Mouse (Mus musculus): Measurements from ENCODE around the gene Golph3l.

DNA sequence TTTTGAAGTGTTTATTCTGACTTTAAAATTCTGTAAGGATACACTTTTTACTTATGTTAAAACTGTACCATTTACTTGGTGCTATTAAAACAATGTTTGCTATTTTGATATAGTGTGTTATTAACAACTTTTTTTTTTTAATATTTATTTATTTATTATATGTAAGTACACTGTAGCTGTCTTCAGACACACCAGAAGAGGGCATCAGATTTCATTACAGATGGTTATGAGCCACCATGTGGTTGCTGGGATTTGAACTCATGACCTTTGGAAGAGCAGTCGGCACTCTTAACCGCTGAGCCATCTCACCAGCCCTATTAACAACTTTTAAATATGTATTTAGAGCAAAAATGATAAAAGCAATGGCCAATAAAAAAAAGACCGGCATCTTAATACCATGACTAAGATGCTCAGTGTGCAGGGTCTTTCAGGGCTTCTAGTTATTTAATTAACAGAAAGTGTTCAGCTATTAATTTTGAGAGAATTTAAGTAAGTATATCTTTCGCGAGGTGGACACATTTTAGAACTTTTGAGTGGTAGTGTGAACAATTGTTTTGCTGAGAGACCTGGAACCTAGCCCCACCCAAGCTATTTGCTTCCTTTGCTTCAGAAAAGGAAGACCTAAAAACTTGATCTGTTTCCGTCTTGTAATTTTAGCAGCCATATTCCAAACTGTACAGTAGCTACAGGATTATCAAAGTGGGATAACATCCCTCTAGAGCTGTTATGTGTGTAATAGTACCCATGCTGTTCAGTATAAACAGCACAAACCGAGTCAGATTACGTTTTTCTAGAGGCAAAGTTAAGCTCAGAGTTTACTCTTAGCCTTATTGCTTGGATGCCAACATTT lies 755 bp upstream of the Golph3l start:
- no peak for TF ChIP-seq CTCF (IDR thresholded peaks at IDR 0.05; ENCODE audit: control insufficient read depth, insufficient read depth, low read length)
- TF ChIP-seq POLR2A (IDR thresholded peaks at IDR 0.05; ENCODE audit: borderline replicate concordance, control insufficient read depth, low read depth, low read length) = no peak
